Mouse (Mus musculus): ENCODE results near the gene Pxmp2.

The Pxmp2 gene

DNA sequence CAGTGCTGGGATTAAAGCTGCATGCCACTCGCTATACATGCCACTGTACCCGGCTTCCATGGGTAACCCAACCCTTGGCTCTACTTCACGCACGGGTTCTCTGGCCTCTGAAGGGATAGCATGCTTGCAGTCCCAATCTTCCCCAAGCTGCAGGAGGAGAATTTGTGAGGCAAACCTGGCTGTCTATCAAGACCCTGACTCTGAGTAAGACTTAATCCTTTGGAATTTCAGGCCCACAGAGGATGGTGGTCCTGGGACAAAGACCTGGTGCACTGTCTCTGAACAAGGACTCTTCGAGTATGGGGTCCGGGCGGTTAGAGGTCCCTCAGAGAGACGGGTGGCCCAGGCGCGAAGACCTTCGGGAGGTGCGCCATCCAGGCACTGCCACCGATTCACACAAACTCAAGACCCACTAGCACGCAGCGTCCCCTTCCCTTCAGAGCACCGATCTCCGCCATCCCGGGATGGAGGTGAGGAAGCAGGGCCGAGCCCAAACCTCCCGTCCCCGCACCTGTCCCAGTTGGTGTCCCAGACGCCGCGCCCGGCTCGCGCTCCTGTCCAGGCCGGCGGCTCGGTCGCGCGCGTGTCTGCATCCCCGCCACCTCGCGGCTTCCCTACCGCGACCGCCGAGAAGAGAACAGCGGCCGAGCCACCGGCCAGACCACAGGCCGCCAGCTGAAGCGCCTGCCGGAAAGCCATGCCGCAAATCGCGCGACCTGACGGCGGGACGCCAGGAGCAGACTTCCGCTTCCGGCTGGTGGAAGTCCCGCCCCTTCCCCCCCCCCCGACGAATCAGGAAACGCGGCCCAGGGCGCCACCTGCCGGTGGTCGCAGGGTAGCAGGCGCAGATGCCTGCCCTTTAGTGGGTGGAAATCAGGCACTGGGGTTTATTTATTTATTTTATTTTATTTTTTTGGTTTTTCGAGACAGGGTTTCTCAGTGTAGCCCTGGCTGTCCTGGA, 16.6 kb downstream of the Pxmp2 start, which contains the start of gene Pgam5:
Gene Pgam5 (minus strand): TSS at position 773 of the 961 bp plus-strand sequence.
- no peak; the same call in 1 of the 2 replicates for TF ChIP-seq GATA4 (IDR thresholded peaks at IDR 0.05; ENCODE audit: insufficient replicate concordance, low read length)

GRCm38 (mm10) chr5:110266941-110267340, 19.0 kb downstream of the Pxmp2 start:
- no peak for TF ChIP-seq GATA4 (IDR thresholded peaks at IDR 0.05; ENCODE audit: insufficient replicate concordance, low read length)

- no peak for TF ChIP-seq GATA4 (IDR thresholded peaks at IDR 0.05; ENCODE audit: insufficient replicate concordance, low read length)
These were observed 41.9 kb downstream of the Pxmp2 start for GRCm38 (mm10) chr5:110244091-110244490.

GRCm38 (mm10) chr5:110232346-110232745, 53.6 kb downstream of the Pxmp2 start:
- no peak for TF ChIP-seq GATA4 (IDR thresholded peaks at IDR 0.05; ENCODE audit: insufficient replicate concordance, low read length)

GRCm38 (mm10) chr5:110231638-110232037, 54.3 kb downstream of the Pxmp2 start:
- TF ChIP-seq GATA4 (IDR thresholded peaks at IDR 0.05; ENCODE audit: insufficient replicate concordance, low read length): no peak

- TF ChIP-seq GATA4 (IDR thresholded peaks at IDR 0.05; ENCODE audit: insufficient replicate concordance, low read length): peak; percentile 85; the same call in 1 of the 2 replicates
These were observed 55.1 kb downstream of the Pxmp2 start, which contains the start of gene Ankle2 for GRCm38 (mm10) chr5:110230780-110231461. Gene Ankle2 (plus strand): TSS chr5:110231004.

DNA sequence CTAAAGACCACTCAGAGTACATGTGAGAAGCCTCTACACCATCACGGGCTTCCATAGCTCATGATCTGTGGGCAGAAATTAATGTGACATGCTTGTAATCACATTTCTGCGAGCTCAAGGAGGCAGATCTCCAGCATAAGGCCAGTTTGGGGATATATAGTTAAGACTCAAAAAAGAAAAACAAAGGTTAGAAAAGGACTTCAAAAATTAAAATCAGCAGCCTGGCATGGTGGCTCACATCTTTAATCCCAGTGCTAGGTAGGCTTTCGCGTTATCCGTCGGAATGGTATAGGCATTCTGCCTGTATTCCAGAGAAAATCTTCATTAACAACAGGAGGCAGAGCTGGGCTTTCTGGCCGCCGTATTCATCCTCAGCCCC, 55.6 kb downstream of the Pxmp2 start:
- no peak for TF ChIP-seq GATA4 (IDR thresholded peaks at IDR 0.05; ENCODE audit: insufficient replicate concordance, low read length)

GRCm38 (mm10) chr5:110227336-110227883, 58.6 kb downstream of the Pxmp2 start:
- no peak for TF ChIP-seq GATA4 (IDR thresholded peaks at IDR 0.05; ENCODE audit: insufficient replicate concordance, low read length)

GRCm38 (mm10) chr5:110225056-110225455, 60.9 kb downstream of the Pxmp2 start:
- TF ChIP-seq GATA4 (IDR thresholded peaks at IDR 0.05; ENCODE audit: insufficient replicate concordance, low read length): no peak

Measured in liver, adult (tissue).